Mouse (Mus musculus) G1E (cell line): ENCODE results near the gene Tomm22.

ENCODE experiments used
- GATA1 ChIP-seq: IDR thresholded peaks from 2 replicates; pipeline ENCODE4 v1.6.1; 2012; ENCODE audit warnings: borderline replicate concordance, low read length, inconsistent platforms, mixed read lengths
- GATA2 ChIP-seq: IDR thresholded peaks from 2 replicates; pipeline ENCODE4 v1.6.1; 2012; ENCODE audit warnings: low read depth, low read length, inconsistent platforms, borderline replicate concordance
- TAL1 ChIP-seq: conservative IDR thresholded peaks from 2 replicates; pipeline ENCODE4 v1.6.1; 2012; ENCODE audit warnings: low read depth, low read length, inconsistent platforms, mixed read lengths

DNA sequence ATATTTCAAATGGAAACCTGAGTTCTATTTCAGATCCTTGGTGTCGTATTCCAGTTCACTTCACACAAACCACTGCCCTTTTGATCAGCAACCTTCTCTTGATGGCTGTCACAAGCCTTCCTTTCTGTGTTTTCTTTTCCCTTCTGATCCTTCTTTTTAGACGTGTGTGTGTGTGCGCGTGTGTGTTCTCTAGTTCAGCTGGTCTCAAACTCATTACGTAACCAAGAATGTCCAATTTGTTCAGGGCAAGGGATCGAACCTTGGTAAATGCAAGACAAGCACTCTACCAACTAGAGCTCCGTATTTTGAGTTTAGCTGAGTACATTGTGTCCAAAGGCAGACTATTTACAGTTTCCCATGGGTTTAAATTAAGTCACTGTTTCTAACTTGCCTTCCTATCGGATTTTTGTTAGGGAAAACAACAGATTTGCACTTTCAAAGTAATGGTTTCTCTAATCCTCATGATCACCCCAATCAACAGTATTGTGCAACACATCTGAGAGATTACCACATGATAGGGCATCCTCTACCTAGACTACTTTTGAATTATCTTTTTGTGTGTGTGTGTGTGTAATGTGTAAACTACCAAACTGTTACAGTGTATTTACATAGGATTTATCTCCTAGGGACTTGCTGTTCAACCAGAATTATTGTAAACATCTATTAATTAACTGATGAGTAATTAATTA lies 17.8 kb downstream of the Tomm22 start:
- no peak for TF ChIP-seq TAL1
- no peak for TF ChIP-seq GATA1
- TF ChIP-seq GATA2, result no peak
